Mouse (Mus musculus) heart, adult 9 months (tissue): ENCODE results near the gene Zfp426.

ENCODE experiments used
- DNase-seq, 2 experiments: peaks; one replicate each; pipeline ENCODE4 v3.0.0; 2022; ENCODE audit warnings: low spot score in 2 of 2

Zfp426 gene

GRCm38 (mm10) chr9:20459377-20460317, 32.9 kb downstream of the Zfp426 start, which contains the start of gene Zfp26:
Zfp26 (minus strand) TSS chr9:20460162.
- DNase-seq: peak; percentile 69 to 73

DNA sequence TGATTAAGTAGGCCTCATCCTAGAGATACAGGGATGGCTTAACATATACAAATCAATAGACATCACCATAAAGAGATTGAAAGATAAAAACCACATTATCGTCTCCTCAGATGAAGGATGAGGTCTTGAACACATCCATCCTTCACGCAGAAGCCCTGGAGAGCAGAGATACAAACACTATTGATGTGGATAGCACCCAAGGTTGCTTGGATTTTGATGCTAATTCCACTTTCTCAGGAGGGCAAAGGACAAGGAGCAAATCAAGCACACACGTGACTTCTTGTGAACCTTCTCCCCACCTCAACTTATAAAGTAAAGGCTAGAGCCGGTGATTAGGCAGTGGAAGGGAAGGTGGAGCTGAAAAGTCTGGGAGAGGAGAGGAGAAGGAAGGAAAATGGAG, 38.9 kb downstream of the Zfp426 start:
- no peak for DNase-seq

DNA sequence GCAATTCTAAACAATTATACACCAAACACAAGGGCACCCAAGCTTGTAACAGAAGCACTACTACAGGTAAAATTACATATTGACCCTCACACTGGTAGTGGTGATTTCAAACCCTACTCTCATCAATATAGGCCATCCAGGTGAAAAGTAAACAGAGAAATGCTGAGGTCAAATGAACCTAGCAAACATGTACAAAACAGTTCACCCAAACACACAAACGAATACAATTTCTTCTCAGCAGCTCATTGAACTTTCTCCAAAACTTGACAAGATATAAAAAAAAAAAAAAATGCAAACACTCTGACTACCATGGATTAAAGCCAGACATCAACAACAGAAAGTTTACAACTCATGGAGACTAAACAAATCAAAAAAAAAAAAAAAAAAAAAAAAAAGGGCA, 41.1 kb downstream of the Zfp426 start:
- no peak for DNase-seq

- DNase-seq: no peak
Measured at GRCm38 (mm10) chr9:20443183-20443783, 49.3 kb downstream of the Zfp426 start.

DNA sequence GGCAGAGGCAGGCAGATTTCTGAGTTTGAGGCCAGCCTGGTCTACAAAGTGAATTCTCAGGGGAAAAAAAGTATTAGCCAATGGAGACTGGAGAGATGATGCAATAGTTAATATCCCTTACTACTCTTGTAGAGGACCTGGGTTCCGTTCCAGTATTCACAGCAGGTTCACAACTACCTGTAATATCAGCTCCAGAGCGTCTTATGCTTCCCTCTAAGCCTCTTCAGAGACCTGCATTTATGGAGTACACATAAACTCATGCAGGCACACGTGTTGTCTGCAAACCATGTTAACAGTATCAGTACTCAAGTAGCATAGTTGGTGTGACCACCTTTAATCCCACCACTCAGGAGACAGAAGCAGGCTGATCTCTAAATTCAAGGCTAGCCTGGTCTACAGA, 62.5 kb downstream of the Zfp426 start:
- DNase-seq: no peak
